Mouse (Mus musculus): ENCODE results near the gene Carmil1. TPM values are rescaled to one million over a fixed set of nuclear protein-coding genes. Genes with fewer than 3 reads are reported as not detected.

The Carmil1 gene
- 18.2 and 18.3 TPM in 2 replicates for polyA plus RNA-seq (2021; fragmentation: Nextera tagmentation)
- long read RNA-seq, experiment 1, partial matches to known transcripts: 4 of 15 reads
- long read RNA-seq, experiment 1, other reads (novel, unspliced or antisense): 11 of 15 reads
- long read RNA-seq, experiment 2, partial matches to known transcripts: 3 of 7 reads
- long read RNA-seq, experiment 2, other reads (novel, unspliced or antisense): 3 of 7 reads

DNA sequence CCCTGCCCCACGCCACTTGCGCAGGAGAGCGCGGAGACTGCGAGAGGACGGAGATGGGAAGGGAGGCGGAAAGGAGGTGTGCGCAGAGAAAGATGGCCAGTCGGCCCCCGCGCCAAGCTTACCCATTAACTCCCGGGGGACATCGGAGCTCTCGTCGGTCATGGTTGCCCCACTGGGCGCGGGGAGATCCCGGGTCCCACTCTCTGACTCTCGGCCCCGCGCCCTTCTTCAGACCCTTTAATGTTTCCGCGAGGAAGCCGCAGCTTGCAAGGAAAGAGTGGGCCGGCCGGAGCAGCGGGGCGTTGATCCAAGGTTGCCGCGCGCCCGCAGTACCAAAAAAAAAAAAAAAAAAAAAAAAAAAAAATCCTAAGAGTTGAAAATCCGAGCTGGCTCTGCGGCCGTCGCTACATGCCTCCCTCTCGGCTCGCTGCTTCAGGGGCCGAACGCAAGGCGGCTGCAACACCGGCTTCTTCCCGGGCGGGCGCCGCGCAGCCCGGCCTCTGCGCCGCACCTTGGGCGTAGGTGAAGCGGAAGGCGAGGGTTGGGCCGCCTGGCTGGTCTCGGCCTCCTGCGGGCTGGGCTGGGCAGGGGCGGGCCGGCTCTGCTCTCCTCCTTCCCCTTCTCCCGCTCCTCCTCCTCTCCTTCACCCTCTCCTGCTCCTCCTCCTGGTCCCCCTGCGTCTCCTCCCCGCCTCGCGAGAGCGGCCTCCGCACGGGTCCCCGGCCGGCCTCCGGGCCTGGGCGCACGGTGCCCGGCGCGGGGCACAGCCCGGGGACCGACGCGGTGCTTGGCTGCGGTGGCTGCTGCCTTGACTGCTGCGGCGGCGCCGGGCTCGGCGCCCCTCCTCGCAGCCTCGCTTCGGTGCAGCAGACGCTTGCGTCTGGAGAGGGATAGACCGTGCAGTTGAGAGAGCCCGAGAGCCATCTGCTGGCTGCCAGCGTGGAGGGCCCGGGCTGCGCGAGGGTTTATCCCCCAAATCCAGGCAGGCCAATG, at the start of gene Carmil1:
TSS of gene Carmil1 (minus strand) at position 357 of the 993 bp plus-strand sequence.

GRCm38 (mm10) chr13:24327201-24327600, 46.6 kb upstream of the Carmil1 start, which contains the start of gene Cmah:
TSS of gene Cmah (plus strand) at chr13:24327404.

DNA sequence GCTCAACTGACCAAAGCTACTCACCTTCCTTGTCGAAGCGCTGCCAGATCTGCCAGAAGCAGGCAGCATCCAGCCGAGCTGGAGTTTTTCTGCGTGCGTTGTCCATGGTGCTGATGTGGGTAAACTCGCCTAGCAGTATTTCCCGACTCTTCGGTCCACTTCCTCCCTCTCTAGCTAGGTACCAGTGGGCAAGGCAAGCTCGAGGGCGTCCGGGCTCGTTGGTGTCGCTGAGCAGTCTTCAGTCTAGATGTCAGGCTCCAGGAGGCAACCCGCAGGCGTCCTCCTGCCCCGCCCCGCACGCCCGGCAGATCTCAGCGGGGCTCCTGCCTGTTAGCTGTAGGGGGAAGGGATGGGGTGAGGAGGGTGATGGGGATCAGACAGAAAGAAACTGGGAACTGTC, 289.7 kb downstream of the Carmil1 start, which contains the start of gene Scgn:
TSS of gene Scgn (minus strand) at position 287 of the 400 bp plus-strand sequence.

Other genes starting within 250 kb of the Carmil1 start
- gene Cmah, start 46.6 kb upstream of the Carmil1 start, polyA plus RNA-seq (2021; fragmentation: Nextera tagmentation): not detected in 2 replicates